Mouse (Mus musculus) myocyte (in vitro differentiated cells): ENCODE results near the gene Disp1.

Experiments used
- MAX ChIP-seq: IDR thresholded peaks from one replicate; pipeline ENCODE4 v1.6.1; 2011; ENCODE audit warnings: low read depth, mild to moderate bottlenecking, control low read depth
- MYOD1 ChIP-seq, 3 experiments: IDR thresholded peaks; one replicate each; pipeline ENCODE4 v1.6.1; 2011; ENCODE audit warnings: control low read depth in 2 of 3, low read depth in 2 of 3, mild to moderate bottlenecking in 2 of 3, moderate library complexity in 1 of 3; ENCODE audit not compliant: insufficient read length in 2 of 3, control insufficient read depth in 1 of 3
- POLR2AphosphoS2 ChIP-seq: IDR thresholded peaks from one replicate; pipeline ENCODE4 v1.6.1; 2011; ENCODE audit warnings: low read depth, control low read depth; ENCODE audit not compliant: insufficient read length

DNA sequence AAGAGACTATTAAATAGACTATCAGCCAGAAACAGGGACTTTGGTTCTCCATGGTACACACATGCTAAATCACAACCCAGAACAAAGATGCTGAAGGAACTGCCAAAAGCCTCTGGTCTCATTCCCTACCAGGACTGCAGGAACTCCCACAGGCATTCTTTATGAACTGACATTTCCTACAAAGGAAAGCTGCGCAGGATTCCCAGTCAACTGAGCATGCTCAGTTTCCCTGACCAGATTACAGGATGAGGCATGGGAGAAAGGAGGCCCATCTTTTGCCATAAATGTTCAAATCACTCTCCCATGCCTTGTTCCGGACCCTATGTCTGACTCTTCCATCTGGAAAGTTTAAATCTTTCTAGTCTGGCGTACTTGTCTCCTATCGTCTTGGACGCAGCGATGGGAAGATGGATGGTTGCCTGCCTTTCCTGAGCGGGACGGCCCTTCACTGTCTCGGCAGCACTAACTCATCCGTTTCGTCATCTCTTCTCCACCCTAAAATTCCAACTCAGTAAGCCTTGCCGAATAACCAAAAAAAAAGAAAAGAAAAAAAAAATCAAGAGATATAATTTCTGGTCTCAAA is 100.9 kb downstream of the Disp1 start:
- TF ChIP-seq MYOD1 (IDR thresholded peaks at IDR 0.05; ENCODE audit: control insufficient read depth in 1 of 3, insufficient read length in 2 of 3, low read depth in 2 of 3) (no peak), POLR2AphosphoS2 (no peak), MAX (no peak)
